Mouse (Mus musculus) intestine, embryonic 16.5 days (tissue): Measurements from ENCODE around the gene Nfia. TPM values are rescaled to one million over a fixed set of nuclear protein-coding genes. Genes with fewer than 3 reads are reported as not detected.

Experiments used
- ATAC-seq: fragments of 200-750 bp; cut with Nextera tagmentation; 2 replicates; pipeline ENCODE4 v1.8.0; 2017; ENCODE audit warnings: moderate TSS enrichment, moderate library complexity
- H3K27ac ChIP-seq: fragments of 300-500 bp; sonication (generic); 2 replicates; pipeline ENCODE4 v1.5.1; 2014; ENCODE audit warnings: mild to moderate bottlenecking, low read length
- H3K27me3 ChIP-seq: fragments of 300-500 bp; sonication (generic); replicated peaks from 2 replicates; pipeline ENCODE4 v1.6.1; 2014; ENCODE audit warnings: low read length, control low read depth, mixed read lengths; ENCODE audit not compliant: control insufficient read depth, insufficient read depth
- H3K36me3 ChIP-seq: fragments of 300-500 bp; sonication (generic); 2 replicates; pipeline ENCODE4 v1.6.1; 2014; ENCODE audit warnings: low read length, control low read depth; ENCODE audit not compliant: control insufficient read depth, insufficient read depth
- H3K4me1 ChIP-seq: fragments of 300-500 bp; sonication (generic); 2 replicates; pipeline ENCODE4 v1.6.1; 2014; ENCODE audit warnings: low read length, control low read depth, mixed read lengths; ENCODE audit not compliant: control insufficient read depth, insufficient read depth
- H3K4me2 ChIP-seq: fragments of 300-500 bp; sonication (generic); 2 replicates; pipeline ENCODE4 v1.6.1; 2014; ENCODE audit warnings: low read depth, low read length, control low read depth
- H3K4me3 ChIP-seq: fragments of 300-500 bp; sonication (generic); 2 replicates; pipeline ENCODE4 v1.5.1; 2014; ENCODE audit warnings: mild to moderate bottlenecking, low read length
- H3K9ac ChIP-seq: fragments of 300-500 bp; sonication (generic); 2 replicates; pipeline ENCODE4 v1.6.1; 2014; ENCODE audit warnings: low read depth, low read length
- H3K9me3 ChIP-seq: fragments of 300-500 bp; sonication (generic); 2 replicates; pipeline ENCODE4 v1.6.1; 2016; ENCODE audit warnings: low read length, control low read depth; ENCODE audit not compliant: control insufficient read depth
- WGBS: fragments of 180-500 bp; shearing (Covaris S2); extraction: QIAGEN DNeasy Blood & Tissue Kit; methylation state at CpG from one replicate; pipeline ENCODE4 v1.1.7; 2014; 5-methylcytosine and 5-hydroxymethylcytosine counted together
- polyA plus RNA-seq: library from polyadenylated mRNA; unstranded; fragments of >200 nt; fragmentation: Nextera tagmentation; extraction: Ambion mirVana; gene quantifications from 2 replicates; pipeline ENCODE4 v1.2.1, GENCODE M21; 2015

Gene Nfia
- polyA plus RNA-seq, 1 experiment from 2014 or later = 24.0 TPM

DNA sequence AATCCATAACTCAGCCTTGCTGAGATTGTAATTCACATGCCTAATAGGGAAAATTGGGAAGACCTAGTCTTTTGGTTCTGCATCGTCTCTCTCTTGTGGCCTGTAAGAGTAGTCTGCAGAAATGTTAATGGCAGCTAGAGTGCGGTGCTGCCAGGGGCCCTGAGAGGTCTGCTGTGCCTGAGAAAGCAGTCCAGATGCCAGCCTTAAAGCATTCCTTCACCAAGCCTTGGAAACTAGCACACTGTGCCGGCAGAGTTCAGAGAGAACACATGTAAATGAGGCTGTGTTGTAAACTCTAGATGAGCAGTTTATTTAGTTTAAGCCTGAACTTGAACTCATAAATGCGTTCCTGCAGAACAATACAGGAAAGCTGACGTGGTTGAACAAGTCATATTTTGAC, 326.9 kb downstream of the Nfia start:
- Histone ChIP-seq H3K27ac (no peak overlapping the region), H3K9ac (no peak overlapping the region), H3K4me2 (no peak overlapping the region), H3K27me3 (no peaks in the 10 kb centered on the region), H3K9me3 (no peaks in the 10 kb centered on the region), H3K36me3 (no peaks in the 10 kb centered on the region), H3K4me1 (no peaks in the 10 kb centered on the region), H3K4me3 (no peak overlapping the region)
- 68% methylated on average over 5 of the region's 5 CpGs for WGBS
- no peak for ATAC-seq

DNA sequence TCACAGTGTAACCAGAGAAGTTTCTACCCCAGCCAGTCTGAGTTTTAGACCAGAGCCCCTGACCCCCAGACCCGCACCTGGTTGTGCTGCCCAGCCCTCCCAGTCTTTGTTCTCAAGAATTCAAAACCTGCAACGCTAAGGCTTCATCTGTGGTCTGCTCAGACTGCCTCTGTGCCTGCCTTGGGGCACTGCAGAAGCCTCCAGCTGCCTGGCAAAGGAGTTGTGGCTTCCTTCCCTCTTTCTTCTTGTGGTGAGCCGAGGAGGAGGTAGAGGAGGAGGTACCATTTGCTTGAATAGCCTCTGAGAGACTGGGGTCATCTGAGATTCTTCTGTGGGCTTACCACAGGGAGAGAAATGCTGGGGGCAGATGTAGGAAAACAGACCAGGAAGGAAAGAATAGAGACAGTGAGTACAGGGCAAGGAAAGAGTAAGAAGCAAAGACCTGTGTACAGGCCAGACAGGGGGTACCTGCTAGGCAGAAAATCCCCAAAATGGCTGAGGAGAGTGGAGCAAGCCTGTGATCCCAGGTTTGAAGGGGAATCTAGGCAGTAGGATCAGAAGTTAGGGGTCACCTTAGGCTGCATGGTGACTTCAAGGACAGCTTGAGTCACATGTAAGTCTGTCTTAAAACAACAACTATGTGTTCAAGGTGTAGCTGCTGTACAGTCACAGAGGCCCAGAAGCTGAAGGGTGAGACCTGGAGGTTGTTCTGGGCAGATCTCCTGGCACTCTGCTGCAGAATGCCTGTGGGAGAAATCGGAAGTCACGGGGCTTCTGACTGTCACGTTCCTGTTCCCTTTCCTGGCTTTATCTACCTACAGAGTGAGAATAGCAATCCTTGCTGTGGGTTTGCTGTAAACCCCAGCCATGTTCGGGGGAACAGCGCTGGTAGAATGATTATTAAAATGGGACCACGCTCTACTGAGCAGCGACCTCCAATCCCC, 328.9 kb downstream of the Nfia start:
- Histone ChIP-seq H3K36me3 (no peaks in the 10 kb centered on the region), H3K9ac (no peak overlapping the region), H3K4me1 (peaks cover 10% of the 10 kb centered on the region), H3K4me2 (no peak overlapping the region), H3K9me3 (no peaks in the 10 kb centered on the region), H3K27ac (no peak overlapping the region), H3K4me3 (no peak overlapping the region), H3K27me3 (no peaks in the 10 kb centered on the region)
- ATAC-seq = no peak
- 69% methylated on average over 10 of the region's 10 CpGs for WGBS

DNA sequence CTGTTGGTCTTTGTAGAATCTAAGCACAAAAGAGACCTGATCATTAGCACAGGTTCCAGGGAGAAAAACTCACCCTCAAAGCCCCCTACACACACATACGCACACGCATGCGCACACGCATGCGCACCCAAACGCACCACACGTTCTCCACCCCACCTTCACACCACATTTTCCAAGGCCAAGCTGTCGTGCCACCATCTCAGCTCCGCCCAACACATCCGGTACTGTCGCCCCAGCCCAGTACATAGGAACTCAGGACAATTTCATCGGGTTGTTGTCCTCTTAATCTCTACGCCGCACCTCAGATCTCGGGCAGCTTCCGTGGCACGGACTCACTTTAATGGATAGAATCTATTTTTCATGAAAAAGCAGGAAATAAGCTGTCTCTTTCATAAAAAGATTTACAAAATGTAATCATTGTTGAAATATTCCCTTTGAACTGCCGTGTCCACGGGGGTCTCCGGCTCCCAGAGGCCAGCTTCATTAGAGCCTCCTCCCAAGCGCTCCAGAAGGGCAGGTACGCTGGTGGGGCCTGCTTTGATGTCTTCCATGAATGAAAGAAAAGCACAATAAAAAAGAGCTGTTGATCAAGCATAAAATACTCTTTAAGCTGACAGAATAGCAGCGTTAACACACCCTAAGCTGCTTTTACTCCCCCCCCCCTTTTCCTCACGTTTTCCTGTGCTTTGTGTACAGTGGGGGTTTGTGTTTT, 330.2 kb downstream of the Nfia start:
- WGBS = 78% methylated on average over 24 of the region's 24 CpGs
- Histone ChIP-seq H3K4me1 (peaks cover 22% of the 10 kb centered on the region), H3K27ac (no peak overlapping the region), H3K4me2 (no peak overlapping the region), H3K9ac (no peak overlapping the region), H3K36me3 (no peaks in the 10 kb centered on the region), H3K9me3 (no peaks in the 10 kb centered on the region), H3K27me3 (no peaks in the 10 kb centered on the region), H3K4me3 (no peak overlapping the region)
- ATAC-seq = no peak

GRCm38 (mm10) chr4:98103337-98103666, 330.8 kb downstream of the Nfia start:
- Histone ChIP-seq H3K4me3 (no peak overlapping the region), H3K9me3 (no peaks in the 10 kb centered on the region), H3K9ac (no peak overlapping the region), H3K27me3 (no peaks in the 10 kb centered on the region), H3K4me2 (no peak overlapping the region), H3K4me1 (peaks cover 24% of the 10 kb centered on the region), H3K27ac (no peak overlapping the region), H3K36me3 (no peaks in the 10 kb centered on the region)
- ATAC-seq = no peak
- 61% methylated on average over 2 of the region's 2 CpGs for WGBS

DNA sequence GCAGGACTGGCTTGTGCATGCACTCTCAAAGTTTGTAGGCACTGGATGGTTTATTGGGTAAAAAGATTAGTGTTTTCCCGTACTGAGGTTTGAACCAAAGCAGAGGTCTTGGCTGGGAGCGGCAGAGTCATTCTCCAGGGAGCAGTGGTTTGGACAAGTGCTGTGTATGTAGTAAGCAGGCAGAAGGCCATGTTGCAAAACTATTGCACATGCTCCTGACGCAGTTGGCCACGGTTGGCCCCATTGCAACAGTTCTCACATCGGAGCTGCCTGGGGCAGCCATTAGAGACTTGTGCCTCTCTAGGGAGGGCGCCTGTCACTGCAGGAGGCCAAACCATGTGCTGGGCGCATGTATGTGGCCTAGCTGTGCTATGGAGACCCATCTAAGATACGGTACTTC, 331.6 kb downstream of the Nfia start:
- WGBS = 90% methylated on average over 8 of the region's 8 CpGs
- H3K27ac ChIP-seq = no peak overlapping the region
- no peak overlapping the region for H3K4me2 ChIP-seq
- no peaks in the 10 kb centered on the region for H3K27me3 ChIP-seq
- H3K36me3 ChIP-seq = no peaks in the 10 kb centered on the region
- H3K4me1 ChIP-seq = peaks cover 24% of the 10 kb centered on the region
- no peak overlapping the region for H3K4me3 ChIP-seq
- no peaks in the 10 kb centered on the region for H3K9me3 ChIP-seq
- H3K9ac ChIP-seq = no peak overlapping the region
- no peak for ATAC-seq

GRCm38 (mm10) chr4:98104911-98105702, 332.6 kb downstream of the Nfia start:
- Histone ChIP-seq H3K9ac (no peak overlapping the region), H3K4me2 (no peak overlapping the region), H3K27me3 (no peaks in the 10 kb centered on the region), H3K36me3 (no peaks in the 10 kb centered on the region), H3K9me3 (no peaks in the 10 kb centered on the region), H3K4me3 (no peak overlapping the region), H3K27ac (no peak overlapping the region), H3K4me1 (peaks cover 24% of the 10 kb centered on the region)
- WGBS = 67% methylated on average over 9 of the region's 9 CpGs
- no peak for ATAC-seq

- no peaks in the 10 kb centered on the region for H3K36me3 ChIP-seq
- H3K4me3 ChIP-seq = no peak overlapping the region
- no peak overlapping the region for H3K9ac ChIP-seq
- WGBS = 39% methylated on average over 6 of the region's 6 CpGs
- peaks cover 24% of the 10 kb centered on the region for H3K4me1 ChIP-seq
- ATAC-seq = peak; percentile 47
- H3K9me3 ChIP-seq = no peaks in the 10 kb centered on the region
- H3K27me3 ChIP-seq = no peaks in the 10 kb centered on the region
- H3K4me2 ChIP-seq = no peak overlapping the region
- H3K27ac ChIP-seq = 0 out of 2 replicates have a peak overlapping the region, but pooled peaks have one; percentile 4
These were observed 333.4 kb downstream of the Nfia start for GRCm38 (mm10) chr4:98105971-98106370.

DNA sequence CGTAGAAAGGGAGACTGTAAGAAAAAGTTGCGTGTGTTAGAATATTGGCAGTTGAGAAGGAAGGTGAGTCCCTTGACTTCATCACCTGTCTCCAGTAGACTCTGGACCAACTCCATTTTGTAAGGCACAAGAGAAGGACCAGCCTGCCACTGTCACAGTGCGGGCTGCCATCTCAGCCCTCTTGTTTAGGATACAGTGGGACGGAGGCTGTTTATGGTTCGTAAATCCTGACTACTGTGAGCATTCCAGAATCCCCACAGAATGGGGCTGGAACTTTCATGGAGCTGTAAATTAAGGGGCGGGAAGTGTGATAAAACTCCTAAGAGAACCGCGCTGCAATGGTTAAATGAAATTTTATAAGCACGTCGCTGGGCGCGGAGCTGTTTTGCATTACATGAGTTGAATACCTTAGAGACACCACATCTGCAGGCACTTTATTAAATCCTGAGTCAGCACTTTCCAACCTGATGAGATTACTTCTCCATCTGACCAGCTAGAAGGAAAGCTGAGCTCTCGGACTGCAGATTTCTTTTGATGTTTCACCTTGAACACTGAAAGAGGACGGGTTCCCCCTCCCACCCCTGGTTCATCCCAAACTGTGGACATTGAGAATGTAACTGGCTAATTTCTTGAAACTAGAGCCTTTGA, 334.0 kb downstream of the Nfia start:
- ATAC-seq = peak; percentile 37
- Histone ChIP-seq H3K4me2 (peak overlapping the region; percentile 21), H3K4me1 (peaks cover 24% of the 10 kb centered on the region), H3K27ac (0 out of 2 replicates have a peak overlapping the region, but pooled peaks have one; percentile 4), H3K36me3 (no peaks in the 10 kb centered on the region), H3K9me3 (no peaks in the 10 kb centered on the region), H3K9ac (no peak overlapping the region), H3K4me3 (no peak overlapping the region), H3K27me3 (no peaks in the 10 kb centered on the region)
- WGBS = 25% methylated on average over 14 of the region's 14 CpGs

- Histone ChIP-seq H3K4me3 (no peak overlapping the region), H3K27me3 (no peaks in the 10 kb centered on the region), H3K9ac (no peak overlapping the region), H3K27ac (0 out of 2 replicates have a peak overlapping the region, but pooled peaks have one; percentile 4), H3K36me3 (no peaks in the 10 kb centered on the region), H3K9me3 (no peaks in the 10 kb centered on the region), H3K4me2 (peak overlapping the region; percentile 21), H3K4me1 (peaks cover 24% of the 10 kb centered on the region)
- ATAC-seq = peak; percentile 82
- 9% methylated on average over 4 of the region's 4 CpGs for WGBS
These were observed 334.5 kb downstream of the Nfia start for GRCm38 (mm10) chr4:98107093-98107453.
